Mouse (Mus musculus) MEL (cell line): ENCODE data around the gene Cbr1. TPM values are rescaled to one million over a fixed set of nuclear protein-coding genes. Genes with fewer than 3 reads are reported as not detected.

Experiments used
- DNase-seq: peaks from one replicate; pipeline ENCODE4 v3.0.0; 2011; ENCODE audit warnings: low read depth, low spot score
- H3K27ac ChIP-seq: 2 replicates; pipeline ENCODE4 v1.5.1; 2012; ENCODE audit warnings: low read depth, mild to moderate bottlenecking, control low read depth, low read length, moderate library complexity; ENCODE audit not compliant: control insufficient read depth
- H3K27me3 ChIP-seq, 2 experiments: fragments of 150-350 bp in 1 of 2; sonication (generic) in 1 of 2; 2 replicates each; pipeline ENCODE4 v1.6.1; 2012; ENCODE audit warnings: low read length in 2 of 2, mild to moderate bottlenecking in 2 of 2, improper control_type of control experiment in 1 of 2, moderate library complexity in 1 of 2; ENCODE audit not compliant: insufficient read depth in 2 of 2, control insufficient read depth in 1 of 2
- H3K36me3 ChIP-seq, 2 experiments: 2 replicates each; pipeline ENCODE4 v1.6.1; 2012 to 2014; ENCODE audit warnings: low read length in 2 of 2, improper control_type of control experiment in 1 of 2, inconsistent platforms in 1 of 2, mild to moderate bottlenecking in 1 of 2; ENCODE audit not compliant: insufficient read depth in 2 of 2, control insufficient read depth in 1 of 2
- H3K4me1 ChIP-seq, 2 experiments: fragments of 150-350 bp in 1 of 2; sonication (generic) in 1 of 2; 2 replicates each; pipeline ENCODE4 v1.6.1; 2012; ENCODE audit warnings: low read length in 2 of 2, improper control_type of control experiment in 1 of 2, mild to moderate bottlenecking in 1 of 2; ENCODE audit not compliant: insufficient read depth in 2 of 2, control insufficient read depth in 1 of 2
- H3K4me3 ChIP-seq, 2 experiments: fragments of 150-350 bp in 1 of 2; sonication (generic) in 1 of 2; 2 replicates each; pipeline ENCODE4 v1.5.1; 2012; ENCODE audit warnings: low read depth in 2 of 2, low read length in 2 of 2, mild to moderate bottlenecking in 2 of 2, moderate library complexity in 2 of 2, control low read depth in 1 of 2, improper control_type of control experiment in 1 of 2; ENCODE audit not compliant: control insufficient read depth in 1 of 2, insufficient read depth in 1 of 2
- H3K79me2 ChIP-seq: 2 replicates; pipeline ENCODE4 v1.6.1; 2012; ENCODE audit warnings: mild to moderate bottlenecking, low read length, moderate library complexity; ENCODE audit not compliant: control insufficient read depth, poor library complexity, insufficient read depth
- H3K9ac ChIP-seq: 2 replicates; pipeline ENCODE4 v1.6.1; 2012; ENCODE audit warnings: low read depth, mild to moderate bottlenecking, control low read depth, low read length, moderate library complexity; ENCODE audit not compliant: control insufficient read depth, poor library complexity, severe bottlenecking
- H3K9me3 ChIP-seq: fragments of 150-350 bp; sonication (generic); replicated peaks from 2 replicates; pipeline ENCODE4 v1.6.1; 2012; ENCODE audit warnings: mild to moderate bottlenecking, low read length, improper control_type of control experiment, moderate library complexity; ENCODE audit not compliant: insufficient read depth
- CHD1 ChIP-seq: IDR thresholded peaks from 2 replicates; pipeline ENCODE4 v1.6.1; 2012; ENCODE audit warnings: low read depth, mild to moderate bottlenecking, inconsistent platforms, low read length, improper control_type of control experiment
- CHD2 ChIP-seq: IDR thresholded peaks from 2 replicates; pipeline ENCODE4 v1.6.1; 2011; ENCODE audit warnings: low read length, improper control_type of control experiment
- CTCF ChIP-seq, 3 experiments: IDR thresholded peaks in 2 of 3; conservative IDR thresholded peaks in 1 of 3; 2 replicates each; pipeline ENCODE4 v1.5.1; 2011 to 2012; ENCODE audit warnings: low read length in 3 of 3, low read depth in 2 of 3, mild to moderate bottlenecking in 2 of 3, improper control_type of control experiment in 1 of 3, inconsistent platforms in 1 of 3, mixed read lengths in 1 of 3, moderate library complexity in 1 of 3; ENCODE audit not compliant: control insufficient read depth in 1 of 3, insufficient read depth in 1 of 3, poor library complexity in 1 of 3, severe bottlenecking in 1 of 3
- GATA1 ChIP-seq: IDR thresholded peaks from 2 replicates; pipeline ENCODE4 v1.6.1; 2011; ENCODE audit warnings: low read depth, low read length, improper control_type of control experiment
- HCFC1 ChIP-seq: IDR thresholded peaks from 2 replicates; pipeline ENCODE4 v1.6.1; 2012; ENCODE audit warnings: low read depth, mild to moderate bottlenecking, inconsistent platforms, low read length, improper control_type of control experiment, moderate library complexity
- JUND ChIP-seq: IDR thresholded peaks from 2 replicates; pipeline ENCODE4 v1.6.1; 2011; ENCODE audit warnings: low read depth, mild to moderate bottlenecking, improper control_type of control experiment, low read length
- MAX ChIP-seq: IDR thresholded peaks from 2 replicates; pipeline ENCODE4 v1.6.1; 2011; ENCODE audit warnings: low read length, improper control_type of control experiment
- MAZ ChIP-seq: IDR thresholded peaks from 2 replicates; pipeline ENCODE4 v1.6.1; 2012; ENCODE audit warnings: low read depth, mild to moderate bottlenecking, inconsistent platforms, low read length, improper control_type of control experiment
- MEF2A ChIP-seq: IDR thresholded peaks from 2 replicates; pipeline ENCODE4 v1.6.1; 2014; ENCODE audit warnings: low read depth, mild to moderate bottlenecking, inconsistent platforms, low read length, improper control_type of control experiment; ENCODE audit not compliant: poor library complexity, insufficient replicate concordance, severe bottlenecking; ENCODE audit errors: extremely low read depth
- MXI1 ChIP-seq: IDR thresholded peaks from 2 replicates; pipeline ENCODE4 v1.6.1; 2011; ENCODE audit warnings: mild to moderate bottlenecking, low read depth, low read length, improper control_type of control experiment
- MYB ChIP-seq: IDR thresholded peaks from 2 replicates; pipeline ENCODE4 v1.6.1; 2011; ENCODE audit warnings: mild to moderate bottlenecking, low read depth, low read length, improper control_type of control experiment
- NELFE ChIP-seq: IDR thresholded peaks from 2 replicates; pipeline ENCODE4 v1.6.1; 2011; ENCODE audit warnings: low read depth, low read length, improper control_type of control experiment
- NRF1 ChIP-seq: IDR thresholded peaks from 2 replicates; pipeline ENCODE4 v1.6.1; 2014; ENCODE audit warnings: low read depth, mild to moderate bottlenecking, inconsistent platforms, low read length, improper control_type of control experiment, moderate library complexity; ENCODE audit not compliant: poor library complexity, insufficient read depth, severe bottlenecking
- POLR2A ChIP-seq, 2 experiments: IDR thresholded peaks; 2 replicates each; pipeline ENCODE4 v1.6.1; 2011 to 2012; ENCODE audit warnings: low read length in 2 of 2, mild to moderate bottlenecking in 2 of 2, control low read depth in 1 of 2, improper control_type of control experiment in 1 of 2, low read depth in 1 of 2, moderate library complexity in 1 of 2; ENCODE audit not compliant: control insufficient read depth in 1 of 2, insufficient read depth in 1 of 2, poor library complexity in 1 of 2
- POLR2AphosphoS2 ChIP-seq: IDR thresholded peaks from 2 replicates; pipeline ENCODE4 v1.6.1; 2011; ENCODE audit warnings: low read length, improper control_type of control experiment
- RAD21 ChIP-seq: IDR thresholded peaks from 2 replicates; pipeline ENCODE4 v1.6.1; 2011; ENCODE audit warnings: mild to moderate bottlenecking, low read depth, low read length, improper control_type of control experiment
- RCOR1 ChIP-seq: IDR thresholded peaks from 2 replicates; pipeline ENCODE4 v1.6.1; 2012; ENCODE audit warnings: low read depth, mild to moderate bottlenecking, inconsistent platforms, low read length, improper control_type of control experiment
- SIN3A ChIP-seq: IDR thresholded peaks from 2 replicates; pipeline ENCODE4 v1.6.1; 2012; ENCODE audit warnings: low read length, improper control_type of control experiment, inconsistent platforms
- SMC3 ChIP-seq: IDR thresholded peaks from 2 replicates; pipeline ENCODE4 v1.6.1; 2011; ENCODE audit warnings: low read depth, low read length, improper control_type of control experiment
- TBP ChIP-seq: IDR thresholded peaks from 2 replicates; pipeline ENCODE4 v1.8.0; 2011; ENCODE audit warnings: low read depth, low read length, improper control_type of control experiment
- TCF12 ChIP-seq: IDR thresholded peaks from 2 replicates; pipeline ENCODE4 v1.6.1; 2014; ENCODE audit warnings: low read depth, mild to moderate bottlenecking, inconsistent platforms, low read length, improper control_type of control experiment, moderate library complexity
- UBTF ChIP-seq: IDR thresholded peaks from 2 replicates; pipeline ENCODE4 v1.6.1; 2012; ENCODE audit warnings: low read depth, mild to moderate bottlenecking, inconsistent platforms, low read length, improper control_type of control experiment, moderate library complexity, borderline replicate concordance; ENCODE audit not compliant: insufficient read depth
- USF1 ChIP-seq: IDR thresholded peaks from 2 replicates; pipeline ENCODE4 v1.6.1; 2014; ENCODE audit warnings: low read depth, mild to moderate bottlenecking, inconsistent platforms, low read length, improper control_type of control experiment, moderate library complexity
- USF2 ChIP-seq, 2 experiments: IDR thresholded peaks; 2 replicates each; pipeline ENCODE4 v1.6.1; 2011 to 2012; ENCODE audit warnings: improper control_type of control experiment in 2 of 2, low read length in 2 of 2, borderline replicate concordance in 1 of 2, inconsistent platforms in 1 of 2, low read depth in 1 of 2, mild to moderate bottlenecking in 1 of 2; ENCODE audit not compliant: insufficient read depth in 1 of 2
- ZKSCAN1 ChIP-seq: IDR thresholded peaks from 2 replicates; pipeline ENCODE4 v1.6.1; 2012; ENCODE audit warnings: low read depth, mild to moderate bottlenecking, inconsistent platforms, low read length, improper control_type of control experiment, moderate library complexity
- ZMIZ1 ChIP-seq: IDR thresholded peaks from 2 replicates; pipeline ENCODE4 v1.6.1; 2012; ENCODE audit warnings: low read depth, mild to moderate bottlenecking, inconsistent platforms, low read length, improper control_type of control experiment, moderate library complexity
- ZNF384 ChIP-seq: IDR thresholded peaks from 2 replicates; pipeline ENCODE4 v1.6.1; 2012; ENCODE audit warnings: low read depth, mild to moderate bottlenecking, inconsistent platforms, low read length, improper control_type of control experiment
- polyA plus RNA-seq, 2 experiments: library from polyadenylated mRNA; stranded (reverse) in 1 of 2; unstranded in 1 of 2; fragments of >175 nt in 1 of 2; fragments of >200 nt in 1 of 2; gene quantifications; 2 replicates each; pipeline versions ENCODE4 v1.2.1 to v1.2.4; 2012; ENCODE audit warnings: low replicate concordance in 2 of 2, low read depth in 1 of 2; ENCODE audit not compliant: insufficient read length in 2 of 2, insufficient read depth in 1 of 2, missing spikeins in 1 of 2
- total RNA-seq: library from RNA; depleted of rRNA; stranded (reverse); fragments of 300-350 nt; gene quantifications from 2 replicates; pipeline ENCODE4 v1.2.3, GENCODE M21; 2012

Gene Cbr1
- total and polyA plus RNA-seq, 3 experiments = 63.0 to 140 TPM; not detected in 1

DNA sequence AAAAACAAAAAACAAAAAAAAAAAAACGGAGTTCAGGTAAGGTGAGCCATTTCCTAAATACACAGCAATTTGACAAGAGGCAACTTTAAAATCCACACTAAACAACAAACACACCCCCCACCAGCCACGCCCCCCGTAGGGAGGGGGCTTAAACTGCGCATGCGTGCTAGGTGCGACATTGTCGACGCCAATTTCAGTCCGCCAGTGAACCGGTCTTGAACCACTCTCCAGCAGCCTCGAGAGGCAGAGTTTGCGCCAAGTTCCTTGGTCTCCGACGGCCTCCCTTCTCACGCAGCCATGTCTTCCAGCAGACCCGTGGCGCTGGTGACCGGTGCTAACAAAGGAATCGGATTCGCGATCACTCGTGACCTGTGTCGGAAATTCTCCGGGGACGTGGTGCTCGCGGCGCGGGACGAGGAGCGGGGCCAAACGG lies 2.0 kb downstream of the Cbr1 start:
- 0 out of 2 replicates have a peak overlapping the region, but pooled peaks have one; percentile 6 for H3K27ac ChIP-seq
- peak; percentile 78 for TF ChIP-seq TBP
- TF ChIP-seq ZMIZ1 = peak; percentile 61; the same call in 1 of the 2 replicates
- TF ChIP-seq RCOR1 = no peak
- TF ChIP-seq MEF2A = no peak
- peak; percentile 63; the same call in 1 of the 2 replicates for TF ChIP-seq MAZ
- no peak for TF ChIP-seq SMC3
- peak; percentile 84 for TF ChIP-seq NELFE
- no peak for TF ChIP-seq CHD2
- no peak for TF ChIP-seq MYB
- no peak for TF ChIP-seq MAX
- no peak for TF ChIP-seq USF2 (IDR thresholded peaks at IDR 0.05; ENCODE audit: borderline replicate concordance in 1 of 2, insufficient read depth in 1 of 2, low read depth in 1 of 2, low read length in 2 of 2)
- TF ChIP-seq UBTF = no peak
- TF ChIP-seq ZNF384 = peak; percentile 62
- no peak for TF ChIP-seq JUND
- no peak for TF ChIP-seq ZKSCAN1
- peak; percentile 77 for TF ChIP-seq SIN3A
- peak; percentile 83 for TF ChIP-seq MXI1
- TF ChIP-seq CHD1 = no peak
- TF ChIP-seq POLR2AphosphoS2 = peak; percentile 84
- 0 out of 2 replicates have a peak, but pooled peaks have one; percentile 10 for TF ChIP-seq USF1
- TF ChIP-seq GATA1 = no peak
- TF ChIP-seq HCFC1 = peak; percentile 74
- peak; percentile 63 to 88; a peak in 3 of 4 replicates for TF ChIP-seq POLR2A (IDR thresholded peaks at IDR 0.05; ENCODE audit: control insufficient read depth in 1 of 2, insufficient read depth in 1 of 2, low read depth in 1 of 2, low read length in 2 of 2, poor library complexity in 1 of 2)
- TF ChIP-seq TCF12 = 0 out of 2 replicates have a peak, but pooled peaks have one; percentile 48
- no peak for TF ChIP-seq CTCF (IDR thresholded peaks at IDR 0.05 in 2 of 3, conservative IDR thresholded peaks at IDR 0.05 in 1 of 3; ENCODE audit: control insufficient read depth in 1 of 3, insufficient read depth in 1 of 3, low read depth in 2 of 3, low read length in 3 of 3, poor library complexity in 1 of 3, severe bottlenecking in 1 of 3)
- no peak for TF ChIP-seq RAD21
- peak; percentile 79 for TF ChIP-seq NRF1
- no peaks in the 10 kb centered on the region for H3K9me3 ChIP-seq
- H3K4me1 ChIP-seq = peaks cover 0 to 5% of the 10 kb centered on the region in 2 experiments; a peak in 2 of 4 replicates
- peaks cover 11% of the 10 kb centered on the region for H3K79me2 ChIP-seq
- H3K9ac ChIP-seq = peak overlapping the region; percentile 87
- no peaks in the 10 kb centered on the region for H3K27me3 ChIP-seq
- peaks cover 0 to 8% of the 10 kb centered on the region in 2 experiments; a peak in 2 of 4 replicates for H3K36me3 ChIP-seq
- peak overlapping the region; percentile 85 to 96 for H3K4me3 ChIP-seq
- peak; percentile 95 for DNase-seq
